Mouse (Mus musculus) ES-Bruce4 (cell line): ENCODE data around the gene Serpina3c. TPM values are rescaled to one million over a fixed set of nuclear protein-coding genes. Genes with fewer than 3 reads are reported as not detected.

Experiments used
- H3K27ac ChIP-seq: 2 replicates; pipeline ENCODE4 v1.5.1; 2012; ENCODE audit warnings: low read length, inconsistent platforms; ENCODE audit not compliant: insufficient read depth
- H3K27me3 ChIP-seq: 2 replicates; pipeline ENCODE4 v1.6.1; 2012; ENCODE audit warnings: mild to moderate bottlenecking, low read length, inconsistent platforms; ENCODE audit not compliant: control insufficient read depth, poor library complexity, insufficient read depth, severe bottlenecking
- H3K36me3 ChIP-seq: 2 replicates; pipeline ENCODE4 v1.6.1; 2012; ENCODE audit warnings: inconsistent platforms, mild to moderate bottlenecking, low read length, moderate library complexity; ENCODE audit not compliant: control insufficient read depth, poor library complexity, insufficient read depth, severe bottlenecking
- H3K4me1 ChIP-seq: one replicate; pipeline ENCODE4 v1.8.1; 2011; ENCODE audit warnings: low read length; ENCODE audit not compliant: control insufficient read depth, insufficient read depth
- H3K4me3 ChIP-seq: 2 replicates; pipeline ENCODE4 v1.5.1; 2011; ENCODE audit warnings: low read depth, mild to moderate bottlenecking, low read length
- H3K9ac ChIP-seq: 2 replicates; pipeline ENCODE4 v1.6.1; 2012; ENCODE audit warnings: low read depth, mild to moderate bottlenecking, inconsistent platforms; ENCODE audit not compliant: poor library complexity, severe bottlenecking
- H3K9me3 ChIP-seq: replicated peaks from 2 replicates; pipeline ENCODE4 v1.6.1; 2012; ENCODE audit warnings: mild to moderate bottlenecking, low read length, inconsistent platforms; ENCODE audit not compliant: control insufficient read depth, poor library complexity, insufficient read depth, severe bottlenecking
- CTCF ChIP-seq: IDR thresholded peaks from one replicate; pipeline ENCODE4 v1.8.1; 2011; ENCODE audit warnings: low read depth, low read length
- EP300 ChIP-seq: IDR thresholded peaks from 2 replicates; pipeline ENCODE4 v1.6.1; 2011; ENCODE audit warnings: low read depth, low read length; ENCODE audit not compliant: insufficient read depth
- POLR2A ChIP-seq: IDR thresholded peaks from one replicate; pipeline ENCODE4 v1.8.1; 2011; ENCODE audit warnings: low read length; ENCODE audit not compliant: insufficient read depth
- polyA plus RNA-seq: library from polyadenylated mRNA; stranded (reverse); fragments of >200 nt; gene quantifications from 2 replicates; pipeline ENCODE4 v1.2.4, GENCODE M21; 2011; ENCODE audit warnings: low read depth; ENCODE audit not compliant: missing spikeins, insufficient read depth, insufficient read length

Gene Serpina3c
- polyA plus RNA-seq, 1 experiment = not detected

GRCm38 (mm10) chr12:104178577-104178976 lies 24.9 kb upstream of the Serpina3c start:
- H3K27ac ChIP-seq = no peak overlapping the region
- H3K9me3 ChIP-seq = no peaks in the 10 kb centered on the region
- no peaks in the 10 kb centered on the region for H3K27me3 ChIP-seq
- no peaks in the 10 kb centered on the region for H3K36me3 ChIP-seq
- no peak overlapping the region for H3K4me3 ChIP-seq
- H3K4me1 ChIP-seq = no peaks in the 10 kb centered on the region
- TF ChIP-seq POLR2A = no peak
- TF ChIP-seq EP300 = no peak
- TF ChIP-seq CTCF = no peak
- H3K9ac ChIP-seq = no peak overlapping the region

- H3K36me3 ChIP-seq = no peaks in the 10 kb centered on the region
Measured at GRCm38 (mm10) chr12:104175636-104176035, 22.0 kb upstream of the Serpina3c start.

GRCm38 (mm10) chr12:104174747-104175146 lies 21.1 kb upstream of the Serpina3c start:
- no peaks in the 10 kb centered on the region for H3K9me3 ChIP-seq
- H3K27ac ChIP-seq = no peak overlapping the region
- TF ChIP-seq POLR2A = no peak
- TF ChIP-seq CTCF = no peak
- H3K27me3 ChIP-seq = no peaks in the 10 kb centered on the region
- H3K9ac ChIP-seq = no peak overlapping the region
- H3K4me1 ChIP-seq = no peaks in the 10 kb centered on the region
- no peaks in the 10 kb centered on the region for H3K36me3 ChIP-seq
- no peak overlapping the region for H3K4me3 ChIP-seq

More at GRCm38 (mm10) chr12:104175636-104176035, 22.0 kb upstream of the Serpina3c start:
- Histone ChIP-seq H3K27me3 (no peaks in the 10 kb centered on the region), H3K9ac (no peak overlapping the region), H3K4me3 (no peak overlapping the region), H3K9me3 (no peaks in the 10 kb centered on the region), H3K4me1 (no peaks in the 10 kb centered on the region), H3K27ac (no peak overlapping the region)
- TF ChIP-seq POLR2A (no peak), EP300 (no peak), CTCF (no peak)

- Histone ChIP-seq H3K9ac (no peak overlapping the region), H3K9me3 (no peaks in the 10 kb centered on the region), H3K4me1 (no peaks in the 10 kb centered on the region), H3K36me3 (no peaks in the 10 kb centered on the region), H3K27ac (no peak overlapping the region), H3K27me3 (no peaks in the 10 kb centered on the region), H3K4me3 (no peak overlapping the region)
- TF ChIP-seq EP300 (no peak), POLR2A (no peak), CTCF (no peak)
Measured at GRCm38 (mm10) chr12:104153041-104153645, 527 bp downstream of the Serpina3c start.

- TF ChIP-seq CTCF = no peak
- no peak for TF ChIP-seq POLR2A
- no peak for TF ChIP-seq EP300
- Histone ChIP-seq H3K4me3 (no peak overlapping the region), H3K36me3 (no peaks in the 10 kb centered on the region)
Measured at GRCm38 (mm10) chr12:104151989-104152388, 1.7 kb downstream of the Serpina3c start.

GRCm38 (mm10) chr12:104145571-104145970 lies 8.1 kb downstream of the Serpina3c start:
- Histone ChIP-seq H3K27ac (no peak overlapping the region), H3K9ac (no peak overlapping the region), H3K27me3 (no peaks in the 10 kb centered on the region), H3K4me3 (no peak overlapping the region), H3K9me3 (no peaks in the 10 kb centered on the region), H3K36me3 (no peaks in the 10 kb centered on the region), H3K4me1 (no peaks in the 10 kb centered on the region)
- TF ChIP-seq EP300 (no peak), CTCF (no peak), POLR2A (no peak)

More at GRCm38 (mm10) chr12:104151989-104152388, 1.7 kb downstream of the Serpina3c start:
- Histone ChIP-seq H3K9me3 (no peaks in the 10 kb centered on the region), H3K27ac (no peak overlapping the region), H3K27me3 (no peaks in the 10 kb centered on the region), H3K9ac (no peak overlapping the region), H3K4me1 (no peaks in the 10 kb centered on the region)
